Mouse (Mus musculus) gastrocnemius, adult 18-20 months (tissue): Measurements from ENCODE around the gene Tef. TPM values are rescaled to one million over a fixed set of nuclear protein-coding genes. Genes with fewer than 3 reads are reported as not detected.

Experiments
- DNase-seq: peaks from one replicate; pipeline ENCODE4 v3.0.0; 2021; ENCODE audit warnings: low spot score
- total RNA-seq, 2 experiments: library from RNA; stranded (reverse); gene quantifications; 2 replicates each; pipeline ENCODE4 v1.2.3; 2021

Gene Tef
- total RNA-seq, 2 experiments from 2014 or later = 124 to 160 TPM

GRCm38 (mm10) chr15:81872262-81873136 lies 70.3 kb downstream of the Tef start, which contains the start of gene Aco2:
TSS of gene Aco2 (plus strand) at chr15:81872309.
- DNase-seq = peak; percentile 100

Other genes starting within 250 kb of the Tef start
- 10 to 100 TPM; 41.3 to 43.2 TPM for gene Ep300, start 217.1 kb upstream of the Tef start, total RNA-seq
- gene L3mbtl2, start 138.5 kb upstream of the Tef start, total RNA-seq = 1 to 10 TPM; 7.7 to 8.7 TPM
- gene Chadl, start 105.1 kb upstream of the Tef start, total RNA-seq = 1 to 10 TPM; 1.2 to 1.4 TPM
- 10 to 100 TPM; 32.7 to 34.2 TPM for gene Zc3h7b, start 57.4 kb upstream of the Tef start, total RNA-seq
- 10 to 100 TPM; 20.0 to 21.4 TPM for gene Rangap1, start 56.9 kb upstream of the Tef start, total RNA-seq
- 100 to 1,000 TPM in 1 of 2 experiments, 10 to 100 TPM in 1; 89.1 to 174 TPM for gene Tob2, start 56.4 kb downstream of the Tef start, total RNA-seq
- gene Phf5a, start 69.5 kb downstream of the Tef start, total RNA-seq = 10 to 100 TPM; 35.5 to 35.7 TPM
- gene Aco2, start 69.9 kb downstream of the Tef start, total RNA-seq = 1,000 to 10,000 TPM; 1,165 to 1,199 TPM
- gene Polr3h, start 123.8 kb downstream of the Tef start, total RNA-seq = 1 to 10 TPM; 5.8 to 7.2 TPM
- 1 to 10 TPM; 1.0 to 1.5 TPM for gene Csdc2, start 134.3 kb downstream of the Tef start, total RNA-seq
- 10 to 100 TPM; 14.1 to 16.7 TPM for gene Pmm1, start 158.5 kb downstream of the Tef start, total RNA-seq
- gene 1700029P11Rik, start 178.1 kb downstream of the Tef start, total RNA-seq = not detected
- 10 to 100 TPM; 22.9 to 25.3 TPM for gene Xrcc6, start 185.4 kb downstream of the Tef start, total RNA-seq
- gene Desi1, start 231.4 kb downstream of the Tef start, total RNA-seq = 10 to 100 TPM; 16.7 to 17.6 TPM
- 10 to 100 TPM; 48.7 to 51.4 TPM for gene Snu13, start 245.2 kb downstream of the Tef start, total RNA-seq